Mouse (Mus musculus) kidney, postnatal 4 days (tissue): ENCODE data around the gene Vps13c.

Experiments used
- DNase-seq, 2 experiments: peaks; one replicate each; pipeline ENCODE4 v3.0.0; 2021; ENCODE audit warnings: mixed read lengths in 2 of 2

Vps13c gene

GRCm38 (mm10) chr9:67883349-67883984 lies 43.3 kb downstream of the Vps13c start:
- DNase-seq = no peak

GRCm38 (mm10) chr9:67884095-67884494 lies 43.9 kb downstream of the Vps13c start:
- no peak for DNase-seq

- peak in 1 of 2 experiments; percentile 18 for DNase-seq
These were observed 47.0 kb downstream of the Vps13c start for GRCm38 (mm10) chr9:67886981-67887720.

- DNase-seq = no peak
These were observed 53.3 kb downstream of the Vps13c start for GRCm38 (mm10) chr9:67893474-67893873.

- DNase-seq = peak in 1 of 2 experiments; percentile 6
These were observed 56.6 kb downstream of the Vps13c start for GRCm38 (mm10) chr9:67896646-67897295.

GRCm38 (mm10) chr9:67900398-67900797 lies 60.2 kb downstream of the Vps13c start:
- no peak for DNase-seq

- DNase-seq = no peak
These were observed 64.2 kb downstream of the Vps13c start for GRCm38 (mm10) chr9:67904355-67904754.

- DNase-seq = no peak
These were observed 65.3 kb downstream of the Vps13c start for GRCm38 (mm10) chr9:67905541-67905940.

- DNase-seq = no peak
These were observed 74.5 kb downstream of the Vps13c start for GRCm38 (mm10) chr9:67914681-67915080.

- no peak for DNase-seq
These were observed 82.2 kb downstream of the Vps13c start for GRCm38 (mm10) chr9:67922350-67922749.

GRCm38 (mm10) chr9:67930629-67931028 lies 90.4 kb downstream of the Vps13c start:
- DNase-seq = peak; percentile 35 to 43

GRCm38 (mm10) chr9:67937286-67937685 lies 97.1 kb downstream of the Vps13c start:
- no peak for DNase-seq

GRCm38 (mm10) chr9:67955466-67956010 lies 115.3 kb downstream of the Vps13c start:
- DNase-seq = no peak

- no peak for DNase-seq
These were observed 121.8 kb downstream of the Vps13c start for GRCm38 (mm10) chr9:67961953-67962352.

GRCm38 (mm10) chr9:67965889-67966288 lies 125.7 kb downstream of the Vps13c start:
- peak; percentile 42 to 53 for DNase-seq

- DNase-seq = no peak
These were observed 126.8 kb downstream of the Vps13c start for GRCm38 (mm10) chr9:67967011-67967410.

GRCm38 (mm10) chr9:67973451-67973850 lies 133.3 kb downstream of the Vps13c start:
- DNase-seq = peak; percentile 6 to 12

GRCm38 (mm10) chr9:67975491-67975890 lies 135.3 kb downstream of the Vps13c start:
- no peak for DNase-seq

GRCm38 (mm10) chr9:68006566-68006965 lies 166.4 kb downstream of the Vps13c start:
- DNase-seq = no peak

GRCm38 (mm10) chr9:68014991-68015396 lies 174.8 kb downstream of the Vps13c start:
- DNase-seq = peak; percentile 87 to 88

- DNase-seq = peak; percentile 68 to 76
These were observed 176.2 kb downstream of the Vps13c start for GRCm38 (mm10) chr9:68016255-68016954.

GRCm38 (mm10) chr9:68020776-68021365 lies 180.7 kb downstream of the Vps13c start:
- DNase-seq = peak in 1 of 2 experiments; percentile 28
